Mouse (Mus musculus) cerebellum, adult 11-12 months (tissue): ENCODE data around the gene Rnaseh1.

Source experiments
- DNase-seq: peaks from one replicate; pipeline ENCODE4 v3.0.0; 2022

Gene Rnaseh1

DNA sequence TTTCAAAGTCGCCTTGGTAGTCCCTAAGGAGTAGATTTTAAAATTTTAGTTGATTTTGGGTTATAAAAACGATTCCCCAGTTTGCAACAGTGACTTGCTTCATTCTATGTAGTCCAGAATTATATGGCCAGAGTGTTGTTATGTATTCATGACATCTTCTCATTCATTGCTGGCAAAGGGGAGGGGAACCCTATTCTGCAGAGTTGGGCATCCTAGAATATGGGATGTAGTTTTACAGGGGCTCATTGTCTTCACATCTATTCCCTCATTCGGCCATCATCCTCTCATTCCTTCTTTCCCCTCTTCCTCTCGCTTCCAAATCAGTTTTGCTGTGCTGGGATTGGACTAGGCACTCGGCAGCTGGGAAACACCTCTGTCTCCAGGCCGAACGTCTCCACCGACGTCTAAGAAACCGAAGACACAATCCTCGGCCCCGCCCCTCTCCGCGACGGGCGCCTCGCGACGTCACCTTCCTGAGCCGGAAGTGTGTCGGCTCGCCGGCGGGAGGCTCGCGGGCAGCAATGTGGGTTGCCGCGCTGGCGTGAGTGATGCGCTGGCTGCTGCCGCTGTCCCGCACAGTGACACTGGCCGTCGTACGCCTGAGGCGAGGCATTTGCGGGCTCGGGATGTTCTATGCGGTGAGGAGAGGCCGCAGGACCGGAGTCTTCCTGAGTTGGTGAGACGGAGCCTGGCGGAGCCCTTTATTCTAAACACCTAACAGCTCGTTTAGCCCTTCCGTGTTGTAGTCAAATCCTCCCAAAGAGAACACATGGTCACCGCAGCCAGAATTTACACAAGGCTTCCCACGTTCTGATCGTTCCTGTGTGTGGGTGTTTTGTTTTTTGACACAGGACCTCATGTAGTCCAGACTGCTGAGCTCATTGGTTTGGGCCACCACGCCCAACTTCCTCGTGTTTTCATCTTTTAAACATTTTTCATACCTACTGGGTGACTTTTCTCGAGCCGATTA lies at the start of gene Rnaseh1:
TSS of gene Rnaseh1 (plus strand) at position 462 of the 970 bp plus-strand sequence.
- peak; percentile 86 for DNase-seq

DNA sequence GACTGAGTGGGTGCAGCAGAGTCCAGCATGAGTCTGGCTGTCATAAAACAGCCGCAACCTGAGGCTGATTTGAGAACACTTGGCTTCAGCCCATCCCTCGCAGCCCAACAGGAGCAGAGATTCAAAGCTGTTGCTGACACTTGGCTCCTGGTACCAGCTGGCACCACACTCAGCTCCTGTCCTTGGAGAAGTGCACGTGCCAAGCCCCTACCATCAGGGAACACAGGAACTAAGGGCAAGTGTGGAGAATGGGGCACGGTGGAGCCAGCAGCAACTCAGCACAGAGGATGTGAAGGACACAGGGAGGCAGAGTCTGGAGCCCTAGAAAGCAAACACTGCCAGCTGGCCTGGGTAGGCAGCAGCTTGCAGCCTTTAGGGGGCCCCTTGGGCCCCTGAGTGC lies 47.1 kb upstream of the Rnaseh1 start:
- peak; percentile 84 for DNase-seq

- peak; percentile 36 for DNase-seq
Observed at GRCm38 (mm10) chr12:28603494-28603893, 45.9 kb upstream of the Rnaseh1 start.

- DNase-seq, result peak; percentile 69
Observed at GRCm38 (mm10) chr12:28607546-28608305, 41.7 kb upstream of the Rnaseh1 start.

DNA sequence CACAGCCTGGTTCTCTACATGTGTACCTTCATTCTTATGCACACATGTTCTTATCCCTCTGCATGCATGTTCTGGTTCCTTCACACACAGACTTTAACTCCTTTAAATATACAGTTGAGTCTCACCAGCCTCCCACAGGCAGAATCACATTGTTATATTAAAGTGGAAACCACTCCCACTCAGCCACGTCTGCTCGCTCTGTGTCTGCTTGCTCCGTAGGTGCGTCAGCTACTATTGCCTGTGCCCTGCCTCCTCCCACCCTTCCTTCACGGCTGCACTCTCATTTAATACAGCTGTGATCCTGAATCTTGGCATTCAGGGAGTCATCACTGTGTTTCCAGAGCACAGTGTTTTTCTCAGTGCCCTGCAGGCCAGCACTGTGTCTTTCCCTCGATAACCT lies 37.0 kb upstream of the Rnaseh1 start:
- no peak for DNase-seq

- DNase-seq, result no peak
Observed at GRCm38 (mm10) chr12:28614401-28614800, 35.0 kb upstream of the Rnaseh1 start.

DNA sequence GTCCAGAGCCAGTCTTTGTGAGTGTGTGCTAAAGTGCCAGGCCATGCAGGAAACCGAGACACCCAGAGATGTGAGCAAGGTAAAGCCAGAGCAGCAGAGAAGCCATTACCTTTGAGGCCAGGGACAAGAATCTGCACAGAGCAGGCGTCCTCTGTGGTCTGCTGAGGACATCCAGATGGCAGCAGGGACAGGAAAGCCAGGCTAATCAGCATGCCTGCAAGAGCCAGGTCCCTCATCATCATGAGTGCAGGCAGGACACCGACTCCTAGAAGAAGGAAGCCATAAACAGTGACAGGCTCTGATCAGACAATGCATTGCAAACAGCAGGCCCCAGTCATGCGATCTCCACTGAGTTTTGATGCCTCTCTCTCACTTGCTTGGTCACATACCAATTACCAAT lies 32.1 kb upstream of the Rnaseh1 start:
- no peak for DNase-seq

- DNase-seq, result no peak
Observed at GRCm38 (mm10) chr12:28621451-28622166, 27.8 kb upstream of the Rnaseh1 start.

DNA sequence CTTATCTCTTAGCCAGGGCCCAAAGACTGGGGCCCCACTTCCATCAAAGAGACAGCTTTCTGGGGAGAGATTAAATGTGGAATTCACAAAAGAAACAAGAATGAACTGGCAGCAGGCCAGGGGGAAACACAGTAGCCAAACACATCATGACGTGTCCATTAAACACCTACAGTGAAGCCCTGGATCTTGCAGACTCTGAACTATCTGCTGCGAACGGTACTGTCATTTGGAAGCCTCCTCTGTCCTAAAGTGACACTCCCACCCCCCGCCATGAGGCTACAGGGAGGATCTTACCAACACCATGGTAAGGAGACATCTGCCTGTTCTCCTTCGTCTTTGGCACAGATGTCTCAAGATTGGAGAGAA lies 27.3 kb upstream of the Rnaseh1 start:
- DNase-seq, result no peak

GRCm38 (mm10) chr12:28622641-28623040 lies 26.8 kb upstream of the Rnaseh1 start:
- no peak for DNase-seq

DNA sequence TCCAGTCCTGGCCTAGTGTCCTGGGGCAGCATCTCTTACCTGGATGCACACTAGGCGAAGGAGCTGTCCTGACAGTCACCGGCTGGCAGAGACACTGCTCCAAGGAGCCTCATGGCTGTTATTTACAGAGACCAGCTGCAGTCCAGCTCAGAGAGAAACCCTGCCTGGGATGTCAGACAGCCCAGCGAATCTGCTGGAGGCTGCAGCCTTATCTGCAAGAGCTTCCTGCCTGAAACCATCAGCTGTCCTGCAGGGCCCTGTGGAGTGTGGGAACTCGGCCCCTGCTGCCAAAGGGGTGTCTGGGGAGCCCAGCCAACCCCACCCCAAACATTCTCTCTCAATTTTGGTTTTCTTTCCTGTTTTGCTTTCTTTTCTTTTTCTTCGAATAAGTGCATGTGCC lies 26.2 kb upstream of the Rnaseh1 start, which contains the start of gene Colec11:
TSS of gene Colec11 (minus strand) at position 183 of the 400 bp plus-strand sequence.
- DNase-seq, result no peak

DNA sequence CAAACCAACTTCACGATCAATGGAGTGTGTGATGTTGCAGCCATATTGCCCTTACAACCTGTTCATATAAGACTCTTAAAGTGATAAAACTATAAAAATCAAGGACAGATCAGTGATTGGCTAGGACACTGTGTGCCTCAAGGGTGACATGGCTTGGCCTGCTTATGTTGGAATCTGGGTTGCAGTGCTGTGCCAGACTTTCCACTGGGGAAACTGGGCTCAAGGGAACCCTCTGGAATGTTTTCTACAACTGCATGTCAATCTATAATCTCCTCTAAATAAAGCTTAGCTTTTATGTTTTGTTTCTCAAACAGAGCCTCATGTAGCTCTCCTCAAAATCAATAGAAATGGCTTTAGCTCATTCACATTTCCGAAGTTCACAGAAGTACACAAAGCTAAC lies 25.2 kb upstream of the Rnaseh1 start:
- DNase-seq, result no peak

DNA sequence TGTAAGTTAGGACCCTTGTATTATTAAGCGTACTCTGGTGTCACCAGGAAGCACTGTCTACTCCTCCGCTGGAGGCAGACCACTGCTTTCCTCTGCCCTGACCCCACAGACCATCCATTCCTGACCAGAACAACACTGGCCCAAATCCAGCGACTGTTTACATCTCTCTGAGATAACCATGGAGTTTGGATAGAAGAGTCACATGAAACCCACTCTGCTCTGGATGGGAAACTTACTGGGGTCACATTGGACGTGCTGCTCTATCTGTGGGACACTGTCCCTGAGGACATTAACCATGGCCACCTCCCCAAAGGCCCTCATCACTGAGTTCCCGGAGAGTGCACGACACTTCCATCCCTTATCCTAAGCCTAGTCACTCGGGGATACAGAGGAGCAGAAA lies 24.0 kb upstream of the Rnaseh1 start:
- no peak for DNase-seq

- DNase-seq, result no peak
Observed at GRCm38 (mm10) chr12:28627092-28627491, 22.3 kb upstream of the Rnaseh1 start.

GRCm38 (mm10) chr12:28628436-28628835 lies 21.0 kb upstream of the Rnaseh1 start:
- DNase-seq, result no peak

DNA sequence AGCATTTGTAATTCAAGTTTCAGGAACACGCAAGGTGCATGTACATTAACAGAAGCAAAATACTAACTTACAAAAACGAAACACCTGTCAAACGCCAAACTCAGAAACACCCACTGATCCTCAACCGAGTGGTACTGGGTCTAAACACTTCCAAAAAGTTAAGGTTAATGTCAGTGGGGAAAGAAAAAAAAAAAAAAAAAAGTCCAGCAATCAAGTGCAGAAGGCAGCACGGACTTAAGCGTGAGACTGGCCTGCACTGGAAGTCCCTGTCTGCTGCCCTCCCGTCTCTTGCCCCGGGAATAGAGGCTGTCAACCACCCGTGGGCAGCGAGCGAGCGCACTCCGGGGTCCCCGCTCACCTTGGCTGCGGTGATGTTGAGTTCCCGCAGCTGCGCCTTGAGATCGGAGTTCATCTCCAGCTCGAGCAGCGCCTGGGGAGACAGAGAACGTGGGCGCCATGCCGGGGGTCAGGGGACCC lies 14.3 kb upstream of the Rnaseh1 start:
- no peak for DNase-seq

DNA sequence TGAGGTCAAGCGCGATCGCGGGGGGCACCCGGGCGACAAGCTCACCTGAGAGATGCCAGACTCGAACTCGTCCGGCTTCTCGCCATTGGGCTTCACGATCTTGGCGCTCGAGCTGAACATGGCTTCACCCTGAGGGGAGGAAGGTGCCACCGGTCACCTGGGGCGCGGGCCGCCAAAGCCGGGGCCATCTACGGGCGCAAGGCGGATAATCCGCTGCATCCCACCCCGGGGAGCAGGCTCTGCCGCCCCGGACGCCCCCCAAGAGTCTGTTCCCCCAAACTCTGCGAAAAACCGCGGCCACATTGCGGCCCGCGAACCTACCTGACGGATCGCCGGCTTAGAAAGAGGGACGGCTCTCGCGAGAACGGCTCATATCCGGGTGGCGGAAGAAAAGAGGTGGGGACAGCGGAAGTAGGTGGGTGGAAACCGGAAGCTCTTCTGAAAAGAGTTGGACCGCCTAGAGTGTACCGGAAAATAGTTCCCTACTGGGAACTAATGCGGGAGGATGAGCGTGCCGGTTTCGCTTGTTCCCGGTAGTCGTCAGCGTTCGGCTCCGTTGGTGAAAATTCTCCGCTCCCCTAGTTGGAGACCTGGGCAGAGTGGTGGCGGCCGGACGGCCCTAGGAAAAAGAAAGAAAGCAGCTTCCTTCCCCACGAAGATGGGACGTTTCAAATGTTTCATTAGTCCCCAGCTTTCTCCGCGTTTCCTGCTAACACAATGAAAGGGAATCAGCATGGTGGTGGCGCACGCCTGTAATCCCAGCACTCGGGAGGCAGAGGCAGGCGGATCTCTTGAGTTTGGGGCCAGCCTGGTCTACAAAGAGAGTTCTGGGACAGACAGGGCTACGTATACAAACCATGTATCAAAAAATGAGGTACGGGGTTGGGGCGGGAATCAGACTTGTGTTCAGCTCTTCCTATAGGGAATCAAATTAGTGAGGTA lies 13.6 kb upstream of the Rnaseh1 start, which contains the start of gene Rps7:
TSS of gene Rps7 (minus strand) at position 419 of the 942 bp plus-strand sequence.
- peak; percentile 93 for DNase-seq

- no peak for DNase-seq
Observed at GRCm38 (mm10) chr12:28636543-28636942, 12.9 kb upstream of the Rnaseh1 start.

GRCm38 (mm10) chr12:28638778-28639177 lies 10.6 kb upstream of the Rnaseh1 start:
- no peak for DNase-seq

DNA sequence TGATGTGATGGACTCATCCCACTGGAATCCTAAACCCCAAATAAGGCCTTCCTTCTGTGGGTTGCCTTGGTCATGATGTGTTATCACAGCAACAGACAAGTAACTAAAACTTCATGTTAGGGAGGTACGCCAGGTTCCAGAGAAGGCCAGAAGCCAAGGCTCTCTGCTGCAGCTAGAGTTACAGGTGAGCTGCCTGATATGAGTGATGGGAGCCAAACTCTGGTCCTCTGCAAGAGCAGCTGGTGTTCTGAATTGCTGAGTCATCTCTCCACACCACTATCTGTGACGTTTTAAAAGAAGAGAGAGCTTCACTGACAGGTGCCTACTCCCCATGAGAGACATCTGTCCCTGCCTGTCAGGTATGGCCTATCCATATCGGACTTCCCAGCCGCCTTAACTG lies 13.2 kb downstream of the Rnaseh1 start:
- no peak for DNase-seq

- DNase-seq, result no peak
Observed at GRCm38 (mm10) chr12:28666734-28667133, 17.3 kb downstream of the Rnaseh1 start.

DNA sequence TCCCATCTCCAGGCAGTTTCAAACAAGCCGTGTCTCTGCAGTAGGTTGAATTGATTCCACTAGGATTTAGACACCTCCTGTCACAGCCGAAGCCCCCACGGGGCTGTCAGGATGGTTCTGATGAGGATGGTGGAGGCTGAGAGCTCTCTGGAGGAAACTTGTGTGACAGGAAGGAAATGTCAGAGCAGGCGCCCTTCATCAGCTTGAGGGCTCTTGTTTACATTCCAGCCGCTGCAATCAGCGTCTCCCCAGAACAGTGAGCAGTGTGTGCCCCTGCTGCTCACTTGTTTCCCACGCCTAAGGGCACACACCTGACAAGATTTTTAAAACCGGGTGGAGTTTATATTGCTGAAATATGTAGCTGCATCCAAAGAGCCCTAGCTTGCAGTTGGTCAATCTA lies 17.9 kb downstream of the Rnaseh1 start:
- DNase-seq, result no peak
